ENCODE assay signal across 29 mouse cellular contexts in genomic region chr11:21162093-21162492, GRCm38 (mm10).
DNase-seq lines count a peak whose midpoint lies in the region; ATAC-seq lines count a peak whose summit lies in the region.
"Had no signal": no experiment of that assay in that cellular context is flagged by ENCODE, and none has a peak within 500 bp of the region (broad histone marks: within the 10 kb centered on the region; RNA-seq: fewer than 3 reads in every experiment).

No protein-coding gene starts in this region.

- intact Hi-C loops in left cerebral cortex, postnatal 14 days (cut with DNase I) = no loop called here
- intact Hi-C loops in left cerebral cortex, postnatal 10 days (cut with DNase I) = no loop called here

- H3K9me3 ChIP-seq in embryonic facial prominence, embryonic 13.5 days = no peaks in the 10 kb centered on the region
- H3K9me3 ChIP-seq: liver, embryonic 12.5 days; midbrain, embryonic 12.5 days; neural tube, embryonic 12.5 days had no signal

- H3K9ac ChIP-seq in embryonic facial prominence, embryonic 13.5 days = no peak overlapping the region
- H3K9ac ChIP-seq: hindbrain, embryonic 14.5 days; liver, embryonic 12.5 days; liver, postnatal 0 days; midbrain, embryonic 12.5 days; neural tube, embryonic 12.5 days had no signal

- no peaks in the 10 kb centered on the region for H3K27me3 ChIP-seq in embryonic facial prominence, embryonic 13.5 days
- H3K27me3 ChIP-seq: liver, embryonic 12.5 days; midbrain, embryonic 12.5 days; neural tube, embryonic 12.5 days had no signal

- H3K4me3 ChIP-seq in embryonic facial prominence, embryonic 13.5 days = no peak overlapping the region
- H3K4me3 ChIP-seq: liver, embryonic 12.5 days; midbrain, embryonic 12.5 days; myocyte; neural tube, embryonic 12.5 days had no signal

- no peaks in the 10 kb centered on the region for H3K36me3 ChIP-seq in embryonic facial prominence, embryonic 13.5 days
- H3K36me3 ChIP-seq: liver, embryonic 12.5 days; midbrain, embryonic 12.5 days; neural tube, embryonic 12.5 days had no signal

- peaks cover 19% of the 10 kb centered on the region for H3K4me1 ChIP-seq in embryonic facial prominence, embryonic 13.5 days
- H3K4me1 ChIP-seq: neural tube, embryonic 12.5 days had no signal

- no peak overlapping the region for H3K4me2 ChIP-seq in embryonic facial prominence, embryonic 13.5 days
- H3K4me2 ChIP-seq: heart, embryonic 11.5 days; hindbrain, embryonic 14.5 days; liver, embryonic 12.5 days; midbrain, embryonic 12.5 days; neural tube, embryonic 12.5 days had no signal

- 82% methylated on average over 5 of the region's 5 CpGs for WGBS in embryonic facial prominence, embryonic 13.5 days

- DNase-seq in frontal cortex, adult 2 months (ENCODE audit: extremely low spot score in 1 of 2, low spot score in 1 of 2) = peak; percentile 26 to 28
- no peak for DNase-seq in frontal cortex, postnatal 14 days (ENCODE audit: low spot score in 2 of 2)
- DNase-seq in left cerebral cortex, postnatal 14 days (ENCODE audit: low spot score in 2 of 2) = peak; percentile 32 to 71
- no peak for DNase-seq in left cerebral cortex, postnatal 10 days (ENCODE audit: extremely low spot score in 1 of 2, low spot score in 2 of 2)
- peak; percentile 59 for DNase-seq in brain, adult 2 months (ENCODE audit: low read depth, low spot score)
- DNase-seq: adrenal gland, postnatal 14 days; cerebellum, adult 18-20 months; cerebellum, postnatal 10 days; gastrocnemius, postnatal 25 days; heart, adult 18-20 months; heart, postnatal 4 days; kidney, adult 9 months; kidney, postnatal 10 days; liver, postnatal 0 days; lung, postnatal 36 days; retina, postnatal 1 day; thymus, adult 2 months; thymus, postnatal 4 days had no signal

- H3K27ac ChIP-seq in embryonic facial prominence, embryonic 13.5 days = peak overlapping the region; percentile 61; the same call in 1 of the 2 replicates
- H3K27ac ChIP-seq: hindbrain, embryonic 14.5 days; liver, embryonic 12.5 days; midbrain, embryonic 12.5 days; neural tube, embryonic 12.5 days had no signal

- no peak; the same call in 1 of the 2 replicates for ATAC-seq in embryonic facial prominence, embryonic 13.5 days (ENCODE audit: insufficient number of reproducible peaks, insufficient read depth, low FRiP score, low TSS enrichment, low read depth)
- no peak for ATAC-seq in cerebellum, adult (ENCODE audit: insufficient number of reproducible peaks, low FRiP score, low TSS enrichment)
- ATAC-seq: CD4-positive, CD25-positive, alpha-beta regulatory T cell, adult 4 months; forebrain, embryonic 14.5 days; intestine, postnatal 0 days; liver, embryonic 12.5 days; liver, postnatal 0 days had no signal

Comparison
In these comparisons a context has a peak if more than half of its experiments do, and no peak if none do; other contexts are left out.
1. DNase-seq: peak in frontal cortex, adult 2 months (2 of 2), left cerebral cortex, postnatal 14 days (2 of 2) and brain, adult 2 months (single experiment); none in frontal cortex, postnatal 14 days (0 of 2) and left cerebral cortex, postnatal 10 days (0 of 2).